Mouse (Mus musculus) bone marrow macrophage, adult 2 months (primary cell): ENCODE data around the gene Rsu1. TPM values are rescaled to one million over a fixed set of nuclear protein-coding genes. Genes with fewer than 3 reads are reported as not detected.
"Not testable (repeated sequence)": the region's sequence is repeated elsewhere in the genome, so short reads cannot be mapped to it uniquely, and the experiment has no call there.

Source experiments
- H3K27ac ChIP-seq: 2 replicates; pipeline ENCODE4 v1.5.1; 2012; ENCODE audit warnings: low read depth, low read length; ENCODE audit not compliant: insufficient read depth
- H3K4me1 ChIP-seq: 2 replicates; pipeline ENCODE4 v1.6.1; 2012; ENCODE audit warnings: low read length; ENCODE audit not compliant: control insufficient read depth, insufficient read depth
- H3K4me3 ChIP-seq: 2 replicates; pipeline ENCODE4 v1.5.1; 2012; ENCODE audit warnings: mild to moderate bottlenecking, low read length, moderate library complexity; ENCODE audit not compliant: insufficient read depth
- CTCF ChIP-seq: IDR thresholded peaks from 2 replicates; pipeline ENCODE4 v1.5.1; 2012; ENCODE audit warnings: low read depth, mild to moderate bottlenecking, low read length, moderate library complexity
- POLR2A ChIP-seq: IDR thresholded peaks from 2 replicates; pipeline ENCODE4 v1.6.1; 2012; ENCODE audit warnings: mild to moderate bottlenecking, low read depth, low read length, borderline replicate concordance
- polyA plus RNA-seq: library from polyadenylated mRNA; stranded (reverse); fragments of >200 nt; gene quantifications from 2 replicates; pipeline ENCODE4 v1.2.4, GENCODE M21; 2012; ENCODE audit not compliant: missing spikeins, insufficient read depth, insufficient read length

The Rsu1 gene
- polyA plus RNA-seq, 1 experiment: 139 TPM

DNA sequence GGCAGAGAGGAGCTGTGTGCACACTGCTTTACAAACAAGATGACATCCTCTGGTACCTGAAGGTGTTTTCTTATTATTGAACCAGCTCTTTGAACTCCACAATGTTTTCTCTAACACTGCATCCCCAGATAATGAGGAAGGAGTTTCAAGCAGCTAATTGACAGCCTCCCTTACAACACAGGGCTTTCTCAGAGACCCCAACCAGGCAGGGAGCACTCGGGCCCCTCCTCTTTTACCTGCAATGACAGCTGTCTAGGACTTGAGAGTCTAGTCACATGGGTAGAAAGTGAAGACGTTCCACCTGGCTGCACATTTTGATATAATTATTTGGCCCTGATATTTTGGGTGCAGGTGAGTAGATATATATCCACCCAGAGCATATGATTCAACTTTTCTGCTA is 72.2 kb downstream of the Rsu1 start:
- TF ChIP-seq POLR2A: no peak
- H3K4me3 ChIP-seq: no peak overlapping the region
- no peaks in the 10 kb centered on the region for H3K4me1 ChIP-seq
- H3K27ac ChIP-seq: no peak overlapping the region

DNA sequence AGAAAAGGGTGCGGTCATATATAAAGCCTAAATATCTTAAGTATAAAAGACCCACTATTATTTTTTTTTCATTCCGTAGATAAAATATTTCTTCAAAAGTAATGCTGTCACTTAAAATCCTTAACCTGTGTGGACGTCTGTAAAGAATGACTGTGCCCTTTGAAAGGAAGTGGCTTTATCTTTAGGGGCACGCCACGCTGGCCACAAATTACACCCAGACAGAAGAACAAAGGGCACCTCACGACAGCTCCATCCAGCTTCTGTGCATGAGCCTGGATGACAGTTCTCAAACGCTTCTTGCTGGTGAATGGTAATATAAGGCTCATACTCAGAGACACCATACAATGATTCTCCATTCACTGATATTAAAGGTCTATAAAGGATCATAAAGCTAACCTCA is 75.7 kb downstream of the Rsu1 start:
- Histone ChIP-seq H3K27ac (no peak overlapping the region), H3K4me3 (no peak overlapping the region), H3K4me1 (no peaks in the 10 kb centered on the region)
- TF ChIP-seq POLR2A (no peak), CTCF (no peak)

DNA sequence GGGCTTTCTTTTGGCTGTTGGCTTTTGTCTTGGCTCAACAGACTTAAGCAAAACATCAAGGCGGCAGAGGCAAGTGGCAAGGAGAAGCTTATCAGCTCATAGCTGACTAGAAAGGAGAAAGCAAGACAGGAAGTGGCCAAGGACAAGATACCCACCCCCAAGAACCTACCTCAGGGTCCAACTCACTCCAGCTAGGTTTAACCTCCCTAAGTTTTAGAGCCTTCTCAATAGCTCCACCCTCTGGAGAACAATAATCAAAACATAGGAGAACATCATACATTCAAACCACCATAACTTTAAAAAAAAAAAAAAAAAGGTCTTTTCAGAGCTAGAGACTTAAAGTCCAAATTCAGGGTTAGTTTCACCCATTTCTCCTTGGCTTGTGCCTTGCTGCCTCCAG is 79.1 kb downstream of the Rsu1 start:
- no peak overlapping the region for H3K4me3 ChIP-seq
- no peak for TF ChIP-seq POLR2A
- H3K27ac ChIP-seq: no peak overlapping the region
- no peaks in the 10 kb centered on the region for H3K4me1 ChIP-seq

DNA sequence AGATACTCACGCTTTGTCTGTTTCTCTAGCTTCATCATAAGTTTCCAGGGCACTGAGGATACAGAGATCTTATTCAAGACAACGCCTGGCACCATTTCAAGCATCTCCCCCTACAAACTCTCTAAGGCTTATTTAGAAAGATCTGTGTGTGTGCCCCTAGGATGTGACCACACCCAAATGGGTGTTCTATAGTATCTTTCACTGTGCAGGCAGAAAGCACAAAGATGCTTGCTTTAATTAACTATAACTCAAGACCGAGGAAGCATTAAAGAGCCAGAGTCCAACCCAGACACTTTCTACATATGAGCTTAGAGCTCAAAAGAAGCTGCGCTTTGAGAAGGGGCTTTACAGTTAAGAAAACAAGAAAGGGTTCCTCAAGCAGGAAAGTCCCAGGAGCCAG is 80.4 kb downstream of the Rsu1 start:
- Histone ChIP-seq H3K4me1 (no peaks in the 10 kb centered on the region), H3K27ac (no peak overlapping the region), H3K4me3 (no peak overlapping the region)
- no peak for TF ChIP-seq POLR2A
- no peak for TF ChIP-seq CTCF

DNA sequence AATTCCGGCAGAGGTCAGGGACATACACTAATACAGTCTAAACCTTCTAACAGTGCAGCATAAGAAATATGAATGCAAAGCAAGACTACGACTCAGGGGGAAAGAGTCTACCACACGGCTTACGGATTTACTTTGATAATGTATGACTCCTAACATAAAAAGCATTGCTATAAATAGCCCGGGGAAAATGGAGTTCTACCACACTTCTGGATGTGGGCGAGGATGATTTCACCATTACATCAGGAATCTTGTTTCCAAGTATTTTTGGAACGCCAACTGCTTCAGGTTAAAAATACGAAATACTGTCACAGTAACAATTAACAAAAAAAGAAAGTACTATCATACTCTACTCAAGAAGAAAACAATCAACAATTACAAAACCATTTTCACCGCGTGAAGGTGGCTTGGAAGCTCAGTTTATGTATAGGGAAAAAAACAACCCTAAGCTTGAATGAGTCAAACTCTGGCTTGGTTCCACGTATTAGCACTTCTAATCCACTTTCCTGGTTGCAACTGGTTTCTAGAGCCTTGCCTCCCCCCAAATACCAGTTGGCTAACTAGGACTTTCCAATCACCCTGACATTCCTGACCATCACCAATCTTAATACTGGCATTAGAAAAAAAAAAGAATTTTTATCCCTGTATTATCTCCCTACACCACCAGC is 82.3 kb downstream of the Rsu1 start:
- no peak for TF ChIP-seq POLR2A
- no peak for TF ChIP-seq CTCF
- Histone ChIP-seq H3K4me3 (no peak overlapping the region), H3K4me1 (no peaks in the 10 kb centered on the region), H3K27ac (no peak overlapping the region)

DNA sequence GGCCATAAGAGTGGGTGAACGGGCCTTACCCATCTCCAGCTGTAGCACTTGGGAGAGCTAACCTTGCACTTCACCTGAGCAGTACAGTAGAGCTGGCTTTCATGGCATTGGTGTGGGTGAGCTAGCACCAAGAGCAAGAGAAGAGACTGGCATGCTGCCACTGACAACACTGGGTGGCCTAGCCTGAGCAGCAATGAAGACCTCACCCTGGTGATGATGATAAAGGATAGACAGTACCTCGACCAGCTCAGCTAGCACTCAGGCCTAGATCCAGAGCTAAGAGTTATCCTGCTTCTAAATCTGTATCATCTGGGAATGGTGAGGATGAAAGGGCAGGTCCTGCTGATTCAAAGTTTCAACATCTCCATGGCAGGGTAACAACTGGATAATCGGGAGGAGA is 88.1 kb downstream of the Rsu1 start:
- H3K4me1 ChIP-seq: no peaks in the 10 kb centered on the region
- H3K4me3 ChIP-seq: no peak overlapping the region
- TF ChIP-seq POLR2A: no peak
- no peak for TF ChIP-seq CTCF
- no peak overlapping the region for H3K27ac ChIP-seq

DNA sequence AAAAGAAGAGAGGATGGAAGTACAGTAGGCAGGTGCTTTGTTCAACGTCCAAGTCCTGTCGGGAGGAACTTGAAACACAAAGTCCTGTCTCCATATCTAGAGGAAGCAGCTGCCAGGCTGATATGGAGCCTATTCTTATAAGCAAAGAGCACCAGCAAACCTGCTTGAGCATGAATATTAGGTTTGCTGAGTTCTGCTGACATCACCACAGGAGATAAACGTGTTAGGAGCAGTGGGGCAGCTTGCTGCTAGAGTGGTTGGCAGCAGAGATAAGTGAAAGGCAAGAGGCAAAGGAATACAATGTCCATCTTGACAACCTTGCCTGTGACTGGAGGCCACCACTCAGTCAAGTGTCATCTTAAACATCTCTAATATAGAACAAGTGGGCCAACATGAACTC is 89.3 kb downstream of the Rsu1 start:
- H3K27ac ChIP-seq, H3K4me1 ChIP-seq, H3K4me3 ChIP-seq: not testable (repeated sequence)

DNA sequence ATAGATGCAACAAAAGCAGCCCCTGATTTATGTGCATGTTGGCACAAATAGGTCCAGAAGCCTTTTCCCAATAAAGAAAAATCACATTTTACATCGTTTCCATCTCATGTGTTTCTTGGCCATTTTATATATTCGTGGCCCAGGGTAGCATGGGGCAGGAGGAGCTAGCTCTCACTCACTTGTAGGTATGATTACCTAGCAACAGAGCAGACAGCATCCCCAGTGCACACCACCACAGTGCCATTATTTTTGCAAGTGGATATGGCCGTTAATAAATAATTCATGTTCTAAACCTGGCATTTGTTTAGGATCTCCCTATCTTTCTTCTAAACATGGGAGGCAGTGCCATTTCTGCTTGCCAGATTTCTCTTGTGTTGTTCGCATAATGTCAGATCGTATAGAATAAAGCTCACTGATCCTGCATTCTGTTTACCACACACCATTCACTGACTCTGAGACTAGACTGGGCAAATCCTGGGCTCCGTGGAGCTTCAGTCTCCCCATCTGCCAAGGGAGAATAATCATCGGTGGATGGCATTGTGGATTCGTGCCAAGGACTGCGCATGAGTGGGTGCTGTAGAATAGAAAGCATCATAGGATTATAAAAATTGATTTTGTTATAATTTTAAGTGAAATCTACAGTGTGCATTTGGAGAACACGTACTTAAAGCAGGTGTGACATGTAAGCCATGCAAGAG is 93.4 kb downstream of the Rsu1 start:
- Histone ChIP-seq H3K27ac (no peak overlapping the region), H3K4me1 (no peaks in the 10 kb centered on the region), H3K4me3 (no peak overlapping the region)
- TF ChIP-seq POLR2A (no peak), CTCF (no peak)

DNA sequence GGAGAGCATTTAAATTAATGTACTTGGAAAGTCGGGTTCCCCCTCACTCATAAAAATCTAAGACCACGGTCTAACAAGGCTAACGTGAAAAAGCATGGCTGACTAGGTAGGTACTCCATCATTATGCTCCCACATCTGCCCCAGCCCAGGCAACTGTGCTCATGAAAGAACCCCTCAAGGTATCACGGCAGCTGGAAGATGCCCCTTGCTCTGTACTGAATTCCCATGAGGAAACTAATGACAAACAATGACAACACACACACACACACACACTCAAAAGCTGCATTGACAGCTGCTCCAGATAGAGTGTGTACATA is 95.0 kb downstream of the Rsu1 start:
- no peak for TF ChIP-seq CTCF
- no peak for TF ChIP-seq POLR2A
- 0 out of 2 replicates have a peak, but pooled peaks cover under 1% of the 10 kb centered on the region for H3K4me1 ChIP-seq
- H3K27ac ChIP-seq: no peak overlapping the region
- H3K4me3 ChIP-seq: no peak overlapping the region

DNA sequence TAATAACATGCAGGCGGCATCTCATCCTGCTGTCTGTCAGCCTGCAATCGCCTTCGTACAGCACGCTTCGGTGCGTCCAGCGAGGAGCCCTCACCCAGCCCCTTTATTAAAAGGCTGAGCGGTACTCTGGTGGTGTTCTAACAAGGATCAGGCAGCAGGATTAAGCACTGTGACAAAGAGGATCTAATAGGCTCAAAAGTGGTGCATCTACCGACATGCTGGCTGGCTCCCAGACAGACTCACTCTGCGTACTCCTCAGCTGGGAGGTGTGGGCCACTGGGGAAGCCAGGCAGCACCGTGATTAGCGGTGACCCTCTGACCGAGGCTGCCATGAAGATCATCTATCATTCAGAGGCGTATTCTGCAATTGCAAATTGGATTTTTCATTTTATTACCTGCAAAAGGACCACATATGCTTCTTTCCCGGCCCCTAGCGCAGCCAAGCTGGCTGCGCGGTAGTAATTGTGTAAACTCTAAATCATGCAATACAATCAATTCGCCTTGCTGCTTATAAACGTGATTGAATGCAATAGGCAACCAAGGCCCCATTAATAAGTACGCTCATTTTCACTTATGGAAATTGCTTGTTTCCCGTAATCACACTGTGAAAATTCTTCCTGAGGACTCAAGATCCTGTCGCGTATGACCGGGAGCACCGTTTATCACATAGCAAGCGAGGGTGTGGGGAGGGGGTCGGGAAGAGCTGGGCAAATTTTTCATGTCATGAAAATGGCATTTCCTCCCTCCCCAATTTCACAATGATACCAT is 95.5 kb downstream of the Rsu1 start:
- H3K4me3 ChIP-seq: no peak overlapping the region
- H3K27ac ChIP-seq: no peak overlapping the region
- H3K4me1 ChIP-seq: 0 out of 2 replicates have a peak, but pooled peaks cover 5% of the 10 kb centered on the region
- TF ChIP-seq POLR2A: no peak
- TF ChIP-seq CTCF: no peak
